Mouse (Mus musculus) midbrain, embryonic 12.5 days (tissue): ENCODE measurements around the gene Gm21209. TPM values are rescaled to one million over a fixed set of nuclear protein-coding genes. Genes with fewer than 3 reads are reported as not detected.
"Not testable (repeated sequence)": the region's sequence is repeated elsewhere in the genome, so short reads cannot be mapped to it uniquely, and the experiment has no call there.

Source experiments
- ATAC-seq: fragments of 200-750 bp; cut with Nextera tagmentation; 2 replicates; pipeline ENCODE4 v1.8.0; 2017; ENCODE audit warnings: low read depth, moderate TSS enrichment, moderate library complexity; ENCODE audit not compliant: low FRiP score
- H3K27ac ChIP-seq: fragments of 300-500 bp; sonication (generic); replicated peaks from 2 replicates; pipeline ENCODE4 v1.5.1; 2016; ENCODE audit warnings: mild to moderate bottlenecking
- H3K27me3 ChIP-seq: fragments of 300-500 bp; sonication (generic); 2 replicates; pipeline ENCODE4 v1.6.1; 2016; ENCODE audit warnings: mild to moderate bottlenecking
- H3K36me3 ChIP-seq: fragments of 300-500 bp; sonication (generic); 2 replicates; pipeline ENCODE4 v1.6.1; 2016
- H3K4me1 ChIP-seq: fragments of 300-500 bp; sonication (generic); 2 replicates; pipeline ENCODE4 v1.6.1; 2016
- H3K4me2 ChIP-seq: fragments of 300-500 bp; sonication (generic); replicated peaks from 2 replicates; pipeline ENCODE4 v1.6.1; 2016; ENCODE audit warnings: mild to moderate bottlenecking, moderate library complexity
- H3K4me3 ChIP-seq: fragments of 300-500 bp; sonication (generic); 2 replicates; pipeline ENCODE4 v1.5.1; 2016; ENCODE audit warnings: mild to moderate bottlenecking
- H3K9ac ChIP-seq: fragments of 300-500 bp; sonication (generic); replicated peaks from 2 replicates; pipeline ENCODE4 v1.6.1; 2016; ENCODE audit warnings: mild to moderate bottlenecking, moderate library complexity
- H3K9me3 ChIP-seq: fragments of 300-500 bp; sonication (generic); 2 replicates; pipeline ENCODE4 v1.6.1; 2016; ENCODE audit warnings: mild to moderate bottlenecking
- WGBS: fragments of 180-500 bp; shearing (Covaris S2); methylation state at CpG from one replicate; pipeline ENCODE4 v1.1.7; 2016; 5-methylcytosine and 5-hydroxymethylcytosine counted together
- polyA plus RNA-seq: library from polyadenylated mRNA; unstranded; fragments of >200 nt; fragmentation: Nextera tagmentation; extraction: Ambion mirVana; gene quantifications from 2 replicates; pipeline ENCODE4 v1.2.1, GENCODE M21; 2016

The Gm21209 gene
- polyA plus RNA-seq, result not detected in 2 replicates

- WGBS, result no CpG with 5 or more reads among the region's 6 CpGs
- not testable (repeated sequence) for H3K27ac ChIP-seq
Measured at GRCm38 (mm10) chrY:49570856-49571255, at the start of gene Gm21209. Gm21209 (plus strand) TSS chrY:49571156.

More at GRCm38 (mm10) chrY:49570856-49571255, at the start of gene Gm21209:
- not testable (repeated sequence) for H3K36me3 ChIP-seq, H3K4me1 ChIP-seq, H3K9me3 ChIP-seq, ATAC-seq, H3K4me3 ChIP-seq, H3K27me3 ChIP-seq, H3K4me2 ChIP-seq, H3K9ac ChIP-seq
